Mouse (Mus musculus) lung, postnatal 4 days (tissue): ENCODE results near the gene Ugt1a7c.

ENCODE experiments used
- DNase-seq, 2 experiments: peaks; one replicate each; pipeline ENCODE4 v3.0.0; 2021

The Ugt1a7c gene

GRCm38 (mm10) chr1:88199996-88200395, 105.1 kb downstream of the Ugt1a7c start:
- DNase-seq: no peak

GRCm38 (mm10) chr1:88200456-88200855, 105.6 kb downstream of the Ugt1a7c start, which contains the start of gene Ugt1a2:
Gene Ugt1a2 (plus strand): TSS chr1:88200601.
- DNase-seq: no peak

GRCm38 (mm10) chr1:88205294-88205922, 110.5 kb downstream of the Ugt1a7c start, which contains the start of gene Dnajb3:
Gene Dnajb3 (minus strand): TSS chr1:88205782.
- DNase-seq: peak; percentile 83 to 87

GRCm38 (mm10) chr1:88206843-88207479, 112.1 kb downstream of the Ugt1a7c start:
- DNase-seq: no peak

- peak in 1 of 2 experiments; percentile 8 for DNase-seq
Measured at GRCm38 (mm10) chr1:88211812-88212211, 117.0 kb downstream of the Ugt1a7c start, which contains the start of gene Ugt1a1. Gene Ugt1a1 (plus strand): TSS chr1:88211959.

GRCm38 (mm10) chr1:88212341-88213045, 117.6 kb downstream of the Ugt1a7c start:
- DNase-seq: peak in 1 of 2 experiments; percentile 7

- DNase-seq: no peak
Measured at GRCm38 (mm10) chr1:88213061-88213460, 118.2 kb downstream of the Ugt1a7c start.

- DNase-seq: peak; percentile 22 to 32
Measured at GRCm38 (mm10) chr1:88213766-88214461, 119.1 kb downstream of the Ugt1a7c start.

- peak in 1 of 2 experiments; percentile 7 for DNase-seq
Measured at GRCm38 (mm10) chr1:88214462-88214952, 119.6 kb downstream of the Ugt1a7c start.

GRCm38 (mm10) chr1:88215466-88216380, 120.9 kb downstream of the Ugt1a7c start:
- peak in 1 of 2 experiments; percentile 6 for DNase-seq

- DNase-seq: peak in 1 of 2 experiments; percentile 4
Measured at GRCm38 (mm10) chr1:88216551-88216950, 121.7 kb downstream of the Ugt1a7c start.

- DNase-seq: peak in 1 of 2 experiments; percentile 4
Measured at GRCm38 (mm10) chr1:88217144-88217543, 122.3 kb downstream of the Ugt1a7c start.

- DNase-seq: peak in 1 of 2 experiments; percentile 5
Measured at GRCm38 (mm10) chr1:88217576-88217975, 122.7 kb downstream of the Ugt1a7c start.

- DNase-seq: peak; percentile 23 to 36
Measured at GRCm38 (mm10) chr1:88218051-88218450, 123.2 kb downstream of the Ugt1a7c start.

GRCm38 (mm10) chr1:88218591-88218990, 123.7 kb downstream of the Ugt1a7c start:
- no peak for DNase-seq

- peak in 1 of 2 experiments; percentile 12 for DNase-seq
Measured at GRCm38 (mm10) chr1:88219054-88219453, 124.2 kb downstream of the Ugt1a7c start.

- peak in 1 of 2 experiments; percentile 21 for DNase-seq
Measured at GRCm38 (mm10) chr1:88220336-88220735, 125.5 kb downstream of the Ugt1a7c start.

- DNase-seq: no peak
Measured at GRCm38 (mm10) chr1:88222216-88222615, 127.4 kb downstream of the Ugt1a7c start.

- DNase-seq: peak; percentile 9 to 24
Measured at GRCm38 (mm10) chr1:88223011-88223515, 128.2 kb downstream of the Ugt1a7c start.

GRCm38 (mm10) chr1:88223591-88223990, 128.7 kb downstream of the Ugt1a7c start:
- peak; percentile 25 to 34 for DNase-seq
